Mouse (Mus musculus): Measurements from ENCODE around the gene Rora. TPM values are rescaled to one million over a fixed set of nuclear protein-coding genes. Genes with fewer than 3 reads are reported as not detected.
A peak's percentile ranks its signal among the peaks of the same experiment; 100 is the strongest.

The Rora gene
- total RNA-seq (2014; fragmentation: Nextera tagmentation) (0.32 and 0.73 TPM in 2 replicates), total RNA-seq (2017) (0.15 and 0.34 TPM in 2 replicates)

- peak; percentile 40 for ATAC-seq (replicated peaks; ENCODE audit: poor library complexity, severe bottlenecking)
Measured at GRCm38 (mm10) chr9:68653211-68654038, at the start of gene Rora. TSS of gene Rora (plus strand) at chr9:68653786.

GRCm38 (mm10) chr9:68614006-68614405 lies 39.6 kb upstream of the Rora start:
- ATAC-seq (replicated peaks; ENCODE audit: poor library complexity, severe bottlenecking): no peak

GRCm38 (mm10) chr9:68617116-68617515 lies 36.5 kb upstream of the Rora start:
- no peak for ATAC-seq (replicated peaks; ENCODE audit: poor library complexity, severe bottlenecking)

- ATAC-seq (replicated peaks; ENCODE audit: poor library complexity, severe bottlenecking): no peak
Measured at GRCm38 (mm10) chr9:68620036-68620435, 33.5 kb upstream of the Rora start.

GRCm38 (mm10) chr9:68620441-68620840 lies 33.1 kb upstream of the Rora start:
- ATAC-seq (replicated peaks; ENCODE audit: poor library complexity, severe bottlenecking): no peak

GRCm38 (mm10) chr9:68624981-68625380 lies 28.6 kb upstream of the Rora start:
- ATAC-seq (replicated peaks; ENCODE audit: poor library complexity, severe bottlenecking): no peak

- ATAC-seq (replicated peaks; ENCODE audit: poor library complexity, severe bottlenecking): no peak
Measured at GRCm38 (mm10) chr9:68637301-68637700, 16.3 kb upstream of the Rora start.

GRCm38 (mm10) chr9:68641123-68641522 lies 12.5 kb upstream of the Rora start:
- ATAC-seq (replicated peaks; ENCODE audit: poor library complexity, severe bottlenecking): no peak

GRCm38 (mm10) chr9:68648061-68648460 lies 5.5 kb upstream of the Rora start:
- no peak for ATAC-seq (replicated peaks; ENCODE audit: poor library complexity, severe bottlenecking)

GRCm38 (mm10) chr9:68654039-68654332 lies 400 bp downstream of the Rora start:
- no peak for ATAC-seq (replicated peaks; ENCODE audit: poor library complexity, severe bottlenecking)

GRCm38 (mm10) chr9:68654333-68655017 lies 889 bp downstream of the Rora start:
- ATAC-seq (replicated peaks; ENCODE audit: poor library complexity, severe bottlenecking): no peak

- ATAC-seq (replicated peaks; ENCODE audit: poor library complexity, severe bottlenecking): no peak
Measured at GRCm38 (mm10) chr9:68655018-68656005, 1.7 kb downstream of the Rora start.

- no peak for ATAC-seq (replicated peaks; ENCODE audit: poor library complexity, severe bottlenecking)
Measured at GRCm38 (mm10) chr9:68656076-68656795, 2.6 kb downstream of the Rora start.

GRCm38 (mm10) chr9:68656796-68657130 lies 3.2 kb downstream of the Rora start:
- no peak for ATAC-seq (replicated peaks; ENCODE audit: poor library complexity, severe bottlenecking)

GRCm38 (mm10) chr9:68670731-68671130 lies 17.1 kb downstream of the Rora start:
- ATAC-seq (replicated peaks; ENCODE audit: poor library complexity, severe bottlenecking): no peak

- no peak for ATAC-seq (replicated peaks; ENCODE audit: poor library complexity, severe bottlenecking)
Measured at GRCm38 (mm10) chr9:68672459-68672858, 18.9 kb downstream of the Rora start.

- ATAC-seq (replicated peaks; ENCODE audit: poor library complexity, severe bottlenecking): no peak
Measured at GRCm38 (mm10) chr9:68673221-68673620, 19.6 kb downstream of the Rora start.

- no peak for ATAC-seq (replicated peaks; ENCODE audit: poor library complexity, severe bottlenecking)
Measured at GRCm38 (mm10) chr9:68679871-68680374, 26.3 kb downstream of the Rora start.

GRCm38 (mm10) chr9:68683938-68684337 lies 30.4 kb downstream of the Rora start:
- ATAC-seq (replicated peaks; ENCODE audit: poor library complexity, severe bottlenecking): no peak

GRCm38 (mm10) chr9:68685562-68685961 lies 32.0 kb downstream of the Rora start:
- ATAC-seq (replicated peaks; ENCODE audit: poor library complexity, severe bottlenecking): no peak
